Mouse (Mus musculus) liver, embryonic 16.5 days (tissue): ENCODE data around the gene St14. TPM values are rescaled to one million over a fixed set of nuclear protein-coding genes. Genes with fewer than 3 reads are reported as not detected.

Experiments
- ATAC-seq: fragments of 200-750 bp; cut with Nextera tagmentation; 2 replicates; pipeline ENCODE4 v1.8.0; 2017; ENCODE audit warnings: low read depth, mild to moderate bottlenecking, moderate number of reproducible peaks, moderate library complexity
- H3K27ac ChIP-seq: fragments of 300-500 bp; sonication (generic); 2 replicates; pipeline ENCODE4 v1.5.1; 2014; ENCODE audit warnings: mild to moderate bottlenecking, low read length
- H3K27me3 ChIP-seq: fragments of 300-500 bp; sonication (generic); 2 replicates; pipeline ENCODE4 v1.6.1; 2014; ENCODE audit warnings: low read depth, low read length, mixed read lengths; ENCODE audit not compliant: control insufficient read depth, insufficient read depth
- H3K36me3 ChIP-seq: fragments of 300-500 bp; sonication (generic); 2 replicates; pipeline ENCODE4 v1.6.1; 2014; ENCODE audit warnings: mild to moderate bottlenecking; ENCODE audit not compliant: control insufficient read depth, insufficient read depth
- H3K4me1 ChIP-seq: fragments of 300-500 bp; sonication (generic); 2 replicates; pipeline ENCODE4 v1.6.1; 2014; ENCODE audit warnings: low read depth, low read length, mixed read lengths; ENCODE audit not compliant: control insufficient read depth
- H3K4me2 ChIP-seq: fragments of 300-500 bp; sonication (generic); 2 replicates; pipeline ENCODE4 v1.6.1; 2014; ENCODE audit warnings: low read depth, low read length, mixed read lengths
- H3K4me3 ChIP-seq: fragments of 300-500 bp; sonication (generic); 2 replicates; pipeline ENCODE4 v1.5.1; 2014; ENCODE audit warnings: low read depth, mild to moderate bottlenecking, low read length
- H3K9ac ChIP-seq: fragments of 300-500 bp; sonication (generic); 2 replicates; pipeline ENCODE4 v1.6.1; 2014; ENCODE audit warnings: low read depth, low read length
- H3K9me3 ChIP-seq: fragments of 300-500 bp; sonication (generic); replicated peaks from 2 replicates; pipeline ENCODE4 v1.6.1; 2016; ENCODE audit warnings: low read length; ENCODE audit not compliant: control insufficient read depth
- WGBS: fragments of 180-500 bp; shearing (Covaris S2); extraction: QIAGEN DNeasy Blood & Tissue Kit; methylation state at CpG from one replicate; pipeline ENCODE4 v1.1.7; 2014; ENCODE audit not compliant: insufficient replicate concordance; 5-methylcytosine and 5-hydroxymethylcytosine counted together
- polyA plus RNA-seq: library from polyadenylated mRNA; unstranded; fragments of >200 nt; fragmentation: Nextera tagmentation; extraction: Ambion mirVana; gene quantifications from 2 replicates; pipeline ENCODE4 v1.2.1, GENCODE M21; 2015

The St14 gene
- polyA plus RNA-seq, 1 experiment from 2014 or later = 1.0 TPM

GRCm38 (mm10) chr9:31092111-31092832 lies 39.4 kb downstream of the St14 start:
- ATAC-seq = no peak
- 67% methylated on average over 18 of the region's 18 CpGs for WGBS

GRCm38 (mm10) chr9:31091162-31091581 lies 40.5 kb downstream of the St14 start:
- Histone ChIP-seq H3K4me3 (no peak overlapping the region), H3K27me3 (no peaks in the 10 kb centered on the region), H3K9ac (no peak overlapping the region), H3K4me2 (no peak overlapping the region), H3K9me3 (no peaks in the 10 kb centered on the region), H3K4me1 (no peaks in the 10 kb centered on the region), H3K36me3 (no peaks in the 10 kb centered on the region), H3K27ac (no peak overlapping the region)
- 84% methylated on average over 10 of the region's 10 CpGs for WGBS
- no peak for ATAC-seq

More at GRCm38 (mm10) chr9:31092111-31092832, 39.4 kb downstream of the St14 start:
- no peaks in the 10 kb centered on the region for H3K36me3 ChIP-seq
- H3K27ac ChIP-seq = no peak overlapping the region
- H3K9me3 ChIP-seq = no peaks in the 10 kb centered on the region
- H3K4me2 ChIP-seq = no peak overlapping the region
- no peak overlapping the region for H3K4me3 ChIP-seq
- H3K4me1 ChIP-seq = no peaks in the 10 kb centered on the region
- no peaks in the 10 kb centered on the region for H3K27me3 ChIP-seq
- H3K9ac ChIP-seq = no peak overlapping the region

GRCm38 (mm10) chr9:31090081-31091023 lies 41.3 kb downstream of the St14 start:
- no peak overlapping the region for H3K4me2 ChIP-seq
- ATAC-seq = no peak
- H3K4me3 ChIP-seq = no peak overlapping the region
- no peak overlapping the region for H3K27ac ChIP-seq
- H3K9ac ChIP-seq = no peak overlapping the region
- no peaks in the 10 kb centered on the region for H3K9me3 ChIP-seq
- WGBS = 59% methylated on average over 29 of the region's 29 CpGs
- H3K27me3 ChIP-seq = no peaks in the 10 kb centered on the region
- H3K4me1 ChIP-seq = no peaks in the 10 kb centered on the region
- no peaks in the 10 kb centered on the region for H3K36me3 ChIP-seq

- H3K4me2 ChIP-seq = no peak overlapping the region
- no peaks in the 10 kb centered on the region for H3K4me1 ChIP-seq
- no peaks in the 10 kb centered on the region for H3K9me3 ChIP-seq
- H3K36me3 ChIP-seq = no peaks in the 10 kb centered on the region
- H3K9ac ChIP-seq = no peak overlapping the region
- no peak for ATAC-seq
- H3K27me3 ChIP-seq = no peaks in the 10 kb centered on the region
- H3K4me3 ChIP-seq = no peak overlapping the region
- no peak overlapping the region for H3K27ac ChIP-seq
- 65% methylated on average over 9 of the region's 9 CpGs for WGBS
Measured at GRCm38 (mm10) chr9:31089541-31089940, 42.1 kb downstream of the St14 start.

- Histone ChIP-seq H3K4me2 (no peak overlapping the region), H3K36me3 (no peaks in the 10 kb centered on the region), H3K4me3 (no peak overlapping the region), H3K4me1 (no peaks in the 10 kb centered on the region), H3K27ac (no peak overlapping the region), H3K9me3 (no peaks in the 10 kb centered on the region), H3K9ac (no peak overlapping the region), H3K27me3 (no peaks in the 10 kb centered on the region)
- ATAC-seq = no peak
- WGBS = 52% methylated on average over 4 of the region's 4 CpGs
Measured at GRCm38 (mm10) chr9:31088883-31089282, 42.8 kb downstream of the St14 start.

- no peak for ATAC-seq
- H3K9me3 ChIP-seq = no peaks in the 10 kb centered on the region
- no peaks in the 10 kb centered on the region for H3K36me3 ChIP-seq
- no peak overlapping the region for H3K4me2 ChIP-seq
- H3K9ac ChIP-seq = no peak overlapping the region
- no peaks in the 10 kb centered on the region for H3K4me1 ChIP-seq
- H3K27me3 ChIP-seq = peaks cover 2% of the 10 kb centered on the region; the same call in 1 of the 2 replicates
- H3K27ac ChIP-seq = no peak overlapping the region
- WGBS = 47% methylated on average over 3 of the region's 3 CpGs
- H3K4me3 ChIP-seq = no peak overlapping the region
Measured at GRCm38 (mm10) chr9:31088116-31088515, 43.5 kb downstream of the St14 start.

GRCm38 (mm10) chr9:31087466-31087865 lies 44.2 kb downstream of the St14 start:
- Histone ChIP-seq H3K4me2 (no peak overlapping the region), H3K4me1 (no peaks in the 10 kb centered on the region), H3K27me3 (peaks cover 4% of the 10 kb centered on the region; the same call in 1 of the 2 replicates), H3K36me3 (no peaks in the 10 kb centered on the region), H3K27ac (no peak overlapping the region), H3K9ac (no peak overlapping the region), H3K4me3 (no peak overlapping the region), H3K9me3 (no peaks in the 10 kb centered on the region)
- no peak for ATAC-seq
- WGBS = 61% methylated on average over 4 of the region's 4 CpGs

- Histone ChIP-seq H3K27me3 (peaks cover 4% of the 10 kb centered on the region; the same call in 1 of the 2 replicates), H3K4me1 (no peaks in the 10 kb centered on the region), H3K36me3 (no peaks in the 10 kb centered on the region), H3K27ac (no peak overlapping the region), H3K9ac (no peak overlapping the region), H3K4me2 (no peak overlapping the region), H3K4me3 (no peak overlapping the region), H3K9me3 (no peaks in the 10 kb centered on the region)
- WGBS = 63% methylated on average over 7 of the region's 7 CpGs
- no peak for ATAC-seq
Measured at GRCm38 (mm10) chr9:31086754-31087145, 44.9 kb downstream of the St14 start.
